Mouse (Mus musculus) cerebellum, postnatal 25 days (tissue): Measurements from ENCODE around the gene Cd209e.
"Not testable (repeated sequence)": the region's sequence is repeated elsewhere in the genome, so short reads cannot be mapped to it uniquely, and the experiment has no call there.

ENCODE experiments used
- DNase-seq, 2 experiments: peaks; one replicate each; pipeline ENCODE4 v3.0.0; 2021; ENCODE audit warnings: mixed read lengths in 2 of 2

Cd209e gene

GRCm38 (mm10) chr8:3854209-3854608 is at the start of gene Cd209e:
Gene Cd209e (minus strand): TSS chr8:3854309.
- DNase-seq = no peak

GRCm38 (mm10) chr8:3878455-3878854 is 24.3 kb upstream of the Cd209e start, which contains the start of gene Cd209d:
Gene Cd209d (minus strand): TSS chr8:3878555.
- no peak for DNase-seq

- peak; percentile 8 to 19 for DNase-seq
Observed at GRCm38 (mm10) chr8:3876121-3876520, 22.0 kb upstream of the Cd209e start.

- DNase-seq = not testable (repeated sequence)
Observed at GRCm38 (mm10) chr8:3862736-3863135, 8.6 kb upstream of the Cd209e start.

- DNase-seq = peak; percentile 35 to 55
Observed at GRCm38 (mm10) chr8:3803091-3803490, 51.0 kb downstream of the Cd209e start.
